Mouse (Mus musculus) left cerebral cortex, adult 2 months (tissue): Measurements from ENCODE around the gene Foxc1. TPM values are rescaled to one million over a fixed set of nuclear protein-coding genes. Genes with fewer than 3 reads are reported as not detected.

Experiments
- DNase-seq, 2 experiments: peaks; one replicate each; pipeline ENCODE4 v3.0.0; 2021 to 2022; ENCODE audit warnings: low spot score in 2 of 2, mixed read lengths in 1 of 2; ENCODE audit errors: extremely low spot score in 1 of 2
- H3K27ac ChIP-seq: fragments of 200-600 bp; 2 replicates; pipeline ENCODE4 v1.8.1; 2022
- H3K4me3 ChIP-seq: fragments of 200-600 bp; 2 replicates; pipeline ENCODE4 v1.8.1; 2022
- CTCF ChIP-seq: fragments of 200-600 bp; IDR thresholded peaks from 2 replicates; pipeline ENCODE4 v1.8.1; 2022; ENCODE audit warnings: antibody characterized with exemption, mild to moderate bottlenecking, moderate library complexity
- intact Hi-C: fragments of 180-260 bp; cut with DNase I; formaldehyde crosslinking; loops from one replicate; pipeline ENCODE4 v1.15.1; 2025
- total RNA-seq, 2 experiments: library from RNA; stranded (reverse); gene quantifications; 2 replicates each; pipeline ENCODE4 v1.2.3; 2021

Foxc1 gene
- total RNA-seq, 2 experiments from 2014 or later = 4.8 to 6.1 TPM

GRCm38 (mm10) chr13:31820587-31821017 lies 14.2 kb downstream of the Foxc1 start:
- peak overlapping the region; percentile 47; the same call in 1 of the 2 replicates for H3K27ac ChIP-seq
- peak overlapping the region; percentile 29 for H3K4me3 ChIP-seq
- intact Hi-C loops = no loop called here
- DNase-seq = no peak
- TF ChIP-seq CTCF = no peak

DNA sequence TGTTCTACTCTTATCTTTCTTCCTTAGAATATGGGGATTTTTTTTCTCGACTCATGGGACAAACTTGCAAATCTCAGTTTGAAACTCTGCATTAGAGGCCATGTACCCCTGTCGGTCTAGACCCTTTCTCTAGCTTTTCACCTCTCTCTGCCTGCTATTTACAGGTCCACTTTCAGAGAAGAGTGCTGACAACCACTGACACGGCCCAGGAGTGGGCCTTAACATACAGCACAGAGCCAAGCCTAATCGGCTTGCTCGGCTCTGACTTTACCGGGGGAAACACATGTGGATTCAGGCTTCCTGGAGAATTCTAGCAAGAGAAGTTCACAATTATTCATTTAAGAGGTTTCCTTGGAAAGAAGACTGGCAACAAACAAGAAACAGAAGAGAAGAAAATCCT lies 14.6 kb downstream of the Foxc1 start:
- no peak for TF ChIP-seq CTCF
- no peak for DNase-seq
- H3K4me3 ChIP-seq = peak overlapping the region; percentile 29
- H3K27ac ChIP-seq = peak overlapping the region; percentile 47; the same call in 1 of the 2 replicates
- intact Hi-C loops = no loop called here

GRCm38 (mm10) chr13:31823316-31823715 lies 16.9 kb downstream of the Foxc1 start:
- Histone ChIP-seq H3K4me3 (no peak overlapping the region), H3K27ac (no peak overlapping the region)
- no peak; the same call in 1 of the 2 replicates for TF ChIP-seq CTCF
- intact Hi-C loops = no loop called here
- DNase-seq = no peak

GRCm38 (mm10) chr13:31825180-31825579 lies 18.7 kb downstream of the Foxc1 start:
- no peak for TF ChIP-seq CTCF
- intact Hi-C loops = no loop called here
- H3K27ac ChIP-seq = no peak overlapping the region
- H3K4me3 ChIP-seq = no peak overlapping the region
- DNase-seq = no peak

- DNase-seq = no peak
- intact Hi-C loops = no loop called here
- TF ChIP-seq CTCF = no peak
- Histone ChIP-seq H3K27ac (no peak overlapping the region), H3K4me3 (no peak overlapping the region)
Measured at GRCm38 (mm10) chr13:31827160-31827559, 20.7 kb downstream of the Foxc1 start.

GRCm38 (mm10) chr13:31827820-31828332 lies 21.4 kb downstream of the Foxc1 start:
- no peak for DNase-seq
- intact Hi-C loops = no loop called here

GRCm38 (mm10) chr13:31828446-31828845 lies 22.0 kb downstream of the Foxc1 start:
- intact Hi-C loops = no loop called here
- no peak overlapping the region for H3K4me3 ChIP-seq
- TF ChIP-seq CTCF = no peak
- no peak overlapping the region for H3K27ac ChIP-seq
- DNase-seq = no peak

More at GRCm38 (mm10) chr13:31827820-31828332, 21.4 kb downstream of the Foxc1 start:
- Histone ChIP-seq H3K4me3 (no peak overlapping the region), H3K27ac (no peak overlapping the region)
- peak; percentile 34 for TF ChIP-seq CTCF

DNA sequence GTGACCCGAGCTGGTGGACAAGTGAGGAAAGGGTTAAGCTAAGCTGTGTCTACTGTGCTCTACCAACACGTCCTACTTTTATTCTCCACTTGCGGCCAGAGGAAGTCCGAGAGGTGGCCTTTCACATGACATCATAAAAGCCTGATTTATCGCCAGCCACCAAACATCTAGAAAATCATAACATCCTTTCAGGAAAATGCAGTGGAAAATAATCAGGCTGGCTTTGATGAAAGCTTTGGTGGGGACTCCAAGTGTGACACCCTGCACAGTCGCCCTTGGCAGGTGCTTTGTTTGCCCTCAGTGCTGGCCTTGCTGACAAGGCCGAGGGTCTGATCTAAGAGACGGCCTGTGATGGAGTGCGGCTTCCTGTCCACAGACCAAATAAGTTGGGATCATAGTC lies 23.9 kb downstream of the Foxc1 start:
- H3K4me3 ChIP-seq = no peak overlapping the region
- DNase-seq = no peak
- intact Hi-C loops = no loop called here
- no peak overlapping the region for H3K27ac ChIP-seq
- TF ChIP-seq CTCF = no peak; the same call in 1 of the 2 replicates

GRCm38 (mm10) chr13:31835802-31836201 lies 29.4 kb downstream of the Foxc1 start:
- Histone ChIP-seq H3K4me3 (no peak overlapping the region), H3K27ac (no peak overlapping the region)
- TF ChIP-seq CTCF = no peak
- no peak for DNase-seq
- intact Hi-C loops = no loop called here

DNA sequence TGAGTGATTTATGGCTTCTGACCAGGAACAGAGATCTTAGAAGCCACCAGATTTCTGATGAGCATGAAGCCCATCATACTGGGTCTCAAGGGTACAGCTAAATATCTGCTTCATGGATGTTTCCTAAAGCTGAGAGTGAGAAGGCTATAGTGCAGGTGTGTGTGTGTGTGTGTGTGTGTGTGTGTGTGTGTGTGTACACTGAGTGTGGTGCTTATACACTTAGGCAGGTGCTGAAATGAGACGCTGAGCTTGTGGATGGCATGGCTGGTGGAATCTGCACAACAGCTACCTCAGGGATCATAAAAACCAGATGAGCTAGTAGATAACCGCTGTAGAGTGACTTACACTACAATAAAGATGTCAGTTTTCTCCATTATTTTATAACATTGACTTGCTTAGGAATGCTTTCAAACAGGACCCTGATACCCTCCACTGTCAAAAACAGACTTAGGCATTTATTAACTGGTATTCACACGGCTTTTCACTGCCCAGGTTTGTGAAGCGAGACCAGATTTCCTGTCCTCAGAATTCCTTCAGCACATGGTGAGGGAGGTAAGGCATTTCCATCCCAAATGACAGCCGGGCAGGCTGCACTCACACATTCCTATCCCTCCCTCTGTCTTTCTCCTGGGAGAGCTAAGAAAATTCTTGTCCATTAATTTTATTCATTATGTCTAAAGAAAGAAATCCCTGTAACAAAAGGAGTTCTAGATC lies 43.0 kb downstream of the Foxc1 start:
- Histone ChIP-seq H3K4me3 (no peak overlapping the region), H3K27ac (no peak overlapping the region)
- intact Hi-C loops = no loop called here
- no peak for DNase-seq
- no peak for TF ChIP-seq CTCF

GRCm38 (mm10) chr13:31853564-31853963 lies 47.1 kb downstream of the Foxc1 start:
- no peak for TF ChIP-seq CTCF
- intact Hi-C loops = no loop called here
- no peak overlapping the region for H3K27ac ChIP-seq
- H3K4me3 ChIP-seq = no peak overlapping the region
- no peak for DNase-seq

DNA sequence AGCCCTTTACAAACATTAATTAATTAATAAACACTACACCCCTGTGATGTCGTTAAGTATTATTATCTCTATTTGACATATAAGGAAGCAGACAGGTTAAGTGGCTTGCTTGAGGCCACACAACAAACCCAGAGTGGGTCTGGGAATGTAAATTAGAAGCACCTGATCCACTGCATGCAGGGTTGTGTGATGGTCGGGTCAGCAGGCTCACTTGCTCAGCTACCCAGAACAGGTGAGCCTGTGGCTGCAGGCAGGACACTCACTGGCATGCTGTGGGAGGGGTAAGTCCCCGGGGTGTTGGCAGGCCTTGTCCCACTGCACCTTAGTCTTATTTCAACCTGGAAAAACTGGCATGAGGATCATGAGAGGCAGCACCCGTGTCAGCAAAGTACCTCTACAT lies 47.6 kb downstream of the Foxc1 start:
- no peak overlapping the region for H3K27ac ChIP-seq
- no peak overlapping the region for H3K4me3 ChIP-seq
- DNase-seq = no peak
- intact Hi-C loops = no loop called here
- no peak for TF ChIP-seq CTCF

DNA sequence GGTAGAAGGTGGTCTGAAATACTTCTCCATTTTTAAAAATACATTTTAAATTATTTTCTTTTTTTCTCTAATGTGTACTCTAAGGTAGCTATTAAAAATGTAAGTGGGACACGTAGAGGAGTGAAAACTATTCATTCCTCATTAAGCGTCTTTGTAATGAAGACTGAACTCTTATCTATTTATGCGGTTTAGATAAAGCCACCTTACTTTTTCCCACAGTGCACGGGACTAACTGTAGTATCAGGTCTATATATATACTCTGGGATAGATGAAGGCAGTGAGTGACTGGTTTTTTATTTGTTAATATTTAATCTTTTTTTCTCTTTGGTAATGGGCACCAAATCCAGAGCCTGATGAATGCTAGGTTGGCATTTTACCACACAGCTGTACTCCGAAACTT lies 53.8 kb downstream of the Foxc1 start:
- Histone ChIP-seq H3K27ac (no peak overlapping the region), H3K4me3 (no peak overlapping the region)
- intact Hi-C loops = no loop called here
- TF ChIP-seq CTCF = no peak
- no peak for DNase-seq

Other genes starting within 250 kb of the Foxc1 start
- gene A530084C06Rik, start 247.3 kb upstream of the Foxc1 start, total RNA-seq = under 1 TPM; 0.38 to 0.49 TPM
- gene Foxf2, start 180.8 kb upstream of the Foxc1 start, total RNA-seq = 1 to 10 TPM; 4.6 to 4.9 TPM